Mouse (Mus musculus): ENCODE data around the gene Zfp710. TPM values are rescaled to one million over a fixed set of nuclear protein-coding genes. Genes with fewer than 3 reads are reported as not detected.

Gene Zfp710
- polyA plus RNA-seq, 1 experiment from 2014 or later, result 19.4 TPM

- H3K4me1 ChIP-seq, result peaks cover 31% of the 10 kb centered on the region
- no peak for DNase-seq (ENCODE audit: low spot score)
- 0 out of 2 replicates have a peak overlapping the region, but pooled peaks have one; percentile 36 for H3K27ac ChIP-seq
- no peaks in the 10 kb centered on the region for H3K27me3 ChIP-seq (ENCODE audit: low read depth, poor library complexity, severe bottlenecking)
- H3K9me3 ChIP-seq (replicated peaks), result no peaks in the 10 kb centered on the region
- WGBS, result 94% methylated on average over 42 of the region's 42 CpGs
- no peak overlapping the region for H3K4me3 ChIP-seq
- peaks cover 50% of the 10 kb centered on the region for H3K36me3 ChIP-seq
Observed at GRCm38 (mm10) chr7:80081586-80082554, 57.3 kb downstream of the Zfp710 start.

GRCm38 (mm10) chr7:80084484-80084931 lies 59.9 kb downstream of the Zfp710 start:
- Histone ChIP-seq H3K27ac (no peak overlapping the region), H3K9me3 (replicated peaks) (no peaks in the 10 kb centered on the region), H3K4me3 (no peak overlapping the region), H3K4me1 (peaks cover 10% of the 10 kb centered on the region; the same call in 1 of the 2 replicates), H3K27me3 (ENCODE audit: low read depth, poor library complexity, severe bottlenecking) (no peaks in the 10 kb centered on the region), H3K36me3 (peaks cover 77% of the 10 kb centered on the region)
- peak; percentile 87 for DNase-seq (ENCODE audit: low spot score)
- WGBS, result 67% methylated on average over 7 of the region's 7 CpGs

- Histone ChIP-seq H3K4me3 (no peak overlapping the region), H3K36me3 (peaks cover 89% of the 10 kb centered on the region), H3K27me3 (ENCODE audit: low read depth, poor library complexity, severe bottlenecking) (no peaks in the 10 kb centered on the region), H3K9me3 (replicated peaks) (no peaks in the 10 kb centered on the region), H3K4me1 (peaks cover 7% of the 10 kb centered on the region; the same call in 1 of the 2 replicates), H3K27ac (no peak overlapping the region)
- no peak for DNase-seq (ENCODE audit: low spot score)
- 85% methylated on average over 33 of the region's 33 CpGs for WGBS
Observed at GRCm38 (mm10) chr7:80085970-80086715, 61.5 kb downstream of the Zfp710 start.

GRCm38 (mm10) chr7:80088191-80088590 lies 63.6 kb downstream of the Zfp710 start:
- Histone ChIP-seq H3K4me3 (no peak overlapping the region), H3K27me3 (ENCODE audit: low read depth, poor library complexity, severe bottlenecking) (no peaks in the 10 kb centered on the region), H3K4me1 (peaks cover 9% of the 10 kb centered on the region; the same call in 1 of the 2 replicates), H3K27ac (no peak overlapping the region), H3K9me3 (replicated peaks) (no peaks in the 10 kb centered on the region), H3K36me3 (peaks cover 89% of the 10 kb centered on the region)
- DNase-seq (ENCODE audit: low spot score), result no peak
- WGBS, result 84% methylated on average over 9 of the region's 9 CpGs

GRCm38 (mm10) chr7:80090191-80091003 lies 65.8 kb downstream of the Zfp710 start:
- Histone ChIP-seq H3K27ac (no peak overlapping the region), H3K4me1 (peaks cover 10% of the 10 kb centered on the region; the same call in 1 of the 2 replicates), H3K9me3 (replicated peaks) (no peaks in the 10 kb centered on the region), H3K36me3 (peaks cover 99% of the 10 kb centered on the region), H3K27me3 (ENCODE audit: low read depth, poor library complexity, severe bottlenecking) (no peaks in the 10 kb centered on the region), H3K4me3 (no peak overlapping the region)
- no peak for DNase-seq (ENCODE audit: low spot score)
- WGBS, result 91% methylated on average over 18 of the region's 18 CpGs

GRCm38 (mm10) chr7:80091004-80091865 lies 66.6 kb downstream of the Zfp710 start:
- no peak for DNase-seq (ENCODE audit: low spot score)
- Histone ChIP-seq H3K4me3 (no peak overlapping the region), H3K4me1 (peaks cover 10% of the 10 kb centered on the region; the same call in 1 of the 2 replicates), H3K9me3 (replicated peaks) (no peaks in the 10 kb centered on the region), H3K27ac (no peak overlapping the region), H3K36me3 (peaks cover 100% of the 10 kb centered on the region), H3K27me3 (ENCODE audit: low read depth, poor library complexity, severe bottlenecking) (no peaks in the 10 kb centered on the region)
- WGBS, result 67% methylated on average over 13 of the region's 13 CpGs

GRCm38 (mm10) chr7:80091866-80092210 lies 67.2 kb downstream of the Zfp710 start:
- no peaks in the 10 kb centered on the region for H3K27me3 ChIP-seq (ENCODE audit: low read depth, poor library complexity, severe bottlenecking)
- no peak overlapping the region for H3K27ac ChIP-seq
- H3K9me3 ChIP-seq (replicated peaks), result no peaks in the 10 kb centered on the region
- H3K36me3 ChIP-seq, result peaks cover 100% of the 10 kb centered on the region
- 84% methylated on average over 4 of the region's 4 CpGs for WGBS
- DNase-seq (ENCODE audit: low spot score), result no peak
- no peak overlapping the region for H3K4me3 ChIP-seq
- H3K4me1 ChIP-seq, result peaks cover 7% of the 10 kb centered on the region; the same call in 1 of the 2 replicates

GRCm38 (mm10) chr7:80092351-80093046 lies 67.9 kb downstream of the Zfp710 start:
- Histone ChIP-seq H3K27me3 (ENCODE audit: low read depth, poor library complexity, severe bottlenecking) (no peaks in the 10 kb centered on the region), H3K27ac (no peak overlapping the region), H3K9me3 (replicated peaks) (no peaks in the 10 kb centered on the region), H3K4me3 (no peak overlapping the region), H3K4me1 (peaks cover 7% of the 10 kb centered on the region; the same call in 1 of the 2 replicates), H3K36me3 (peaks cover 100% of the 10 kb centered on the region)
- no peak for DNase-seq (ENCODE audit: low spot score)
- WGBS, result 92% methylated on average over 9 of the region's 9 CpGs

GRCm38 (mm10) chr7:80094481-80094880 lies 69.9 kb downstream of the Zfp710 start:
- peaks cover 100% of the 10 kb centered on the region for H3K36me3 ChIP-seq
- H3K27me3 ChIP-seq (ENCODE audit: low read depth, poor library complexity, severe bottlenecking), result no peaks in the 10 kb centered on the region
- H3K4me3 ChIP-seq, result no peak overlapping the region
- peaks cover 7% of the 10 kb centered on the region; the same call in 1 of the 2 replicates for H3K4me1 ChIP-seq
- H3K27ac ChIP-seq, result no peak overlapping the region
- no peak for DNase-seq (ENCODE audit: low spot score)
- H3K9me3 ChIP-seq (replicated peaks), result no peaks in the 10 kb centered on the region
- 89% methylated on average over 5 of the region's 5 CpGs for WGBS

- DNase-seq (ENCODE audit: low spot score), result no peak
- no peak overlapping the region for H3K27ac ChIP-seq
- no peak overlapping the region for H3K4me3 ChIP-seq
- no peaks in the 10 kb centered on the region for H3K9me3 ChIP-seq (replicated peaks)
- WGBS, result 94% methylated on average over 20 of the region's 20 CpGs
- H3K4me1 ChIP-seq, result peaks cover 7% of the 10 kb centered on the region; the same call in 1 of the 2 replicates
- H3K27me3 ChIP-seq (ENCODE audit: low read depth, poor library complexity, severe bottlenecking), result no peaks in the 10 kb centered on the region
- peaks cover 100% of the 10 kb centered on the region for H3K36me3 ChIP-seq
Observed at GRCm38 (mm10) chr7:80095598-80096309, 71.1 kb downstream of the Zfp710 start.

Data from limb, embryonic 10.5 days (tissue).